Mouse (Mus musculus) mouse trophoblast stem cell (cell line): ENCODE data around the gene Dnah1.

Experiments
- in situ Hi-C, 2 experiments: fragments of 300-500 bp; cut with MseI, MboI; formaldehyde crosslinking; loops; 2 replicates in 1 of 2; 3 replicates in 1 of 2; pipeline ENCODE4 v1.15.1; 2025

The Dnah1 gene

GRCm38 (mm10) chr14:31323849-31324792 lies at the start of gene Dnah1:
Gene Dnah1 (minus strand): TSS chr14:31323896.
- in situ Hi-C loops, result no loop called here

- in situ Hi-C loops, result loop anchor here in 1 of 2 experiments (5.0 kb wide), 1 partner anchor 103 kb away; no protein-coding TSS in a partner anchor
These were observed 45.7 kb upstream of the Dnah1 start for GRCm38 (mm10) chr14:31369377-31369776.

- in situ Hi-C loops, result loop anchor here in 1 of 2 experiments (5.0 kb wide), 1 partner anchor 104 kb away; no protein-coding TSS in a partner anchor
These were observed 44.3 kb upstream of the Dnah1 start for GRCm38 (mm10) chr14:31367951-31368350.

DNA sequence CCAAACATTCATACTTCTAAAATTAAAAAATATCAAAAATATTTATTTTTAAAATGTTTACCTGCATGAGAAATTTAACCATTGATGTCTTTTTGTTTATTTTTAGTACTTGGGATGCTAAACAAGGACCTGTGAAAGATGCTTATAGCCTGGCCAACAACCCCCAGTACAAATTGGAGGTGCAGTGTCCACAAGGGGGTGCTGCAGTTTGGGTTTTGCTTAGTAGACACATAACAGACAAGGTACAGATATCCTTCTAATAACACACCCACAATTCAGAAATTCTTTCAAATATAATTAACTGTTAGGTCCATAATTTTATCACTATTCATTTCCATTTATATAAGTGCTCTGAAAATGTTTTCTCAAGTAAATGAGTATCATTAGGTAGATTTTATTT lies 41.7 kb upstream of the Dnah1 start:
- in situ Hi-C loops, result loop anchor here in 1 of 2 experiments (5.0 kb wide), 1 partner anchor 107 kb away; no protein-coding TSS in a partner anchor

DNA sequence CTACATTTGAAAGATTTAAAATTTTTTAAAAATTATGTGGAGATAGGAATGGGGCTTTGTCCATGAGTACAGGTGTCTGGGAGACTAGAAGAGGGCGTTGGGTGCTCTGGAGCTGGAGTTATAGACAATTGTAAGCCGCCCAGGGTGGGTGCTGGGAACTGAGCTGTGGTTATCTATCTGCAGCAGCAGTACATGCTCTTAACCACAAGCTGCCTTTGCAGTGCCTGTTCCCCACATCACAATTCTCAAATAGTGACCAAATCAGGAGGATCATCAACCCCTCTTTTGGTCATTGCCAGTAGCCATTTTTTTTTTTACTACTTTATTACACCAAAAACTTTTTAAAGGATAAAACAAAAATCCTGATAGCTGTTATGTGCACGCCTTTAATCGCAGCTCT lies 40.9 kb upstream of the Dnah1 start:
- in situ Hi-C loops, result no loop called here

GRCm38 (mm10) chr14:31362236-31362635 lies 38.5 kb upstream of the Dnah1 start:
- in situ Hi-C loops, result no loop called here

DNA sequence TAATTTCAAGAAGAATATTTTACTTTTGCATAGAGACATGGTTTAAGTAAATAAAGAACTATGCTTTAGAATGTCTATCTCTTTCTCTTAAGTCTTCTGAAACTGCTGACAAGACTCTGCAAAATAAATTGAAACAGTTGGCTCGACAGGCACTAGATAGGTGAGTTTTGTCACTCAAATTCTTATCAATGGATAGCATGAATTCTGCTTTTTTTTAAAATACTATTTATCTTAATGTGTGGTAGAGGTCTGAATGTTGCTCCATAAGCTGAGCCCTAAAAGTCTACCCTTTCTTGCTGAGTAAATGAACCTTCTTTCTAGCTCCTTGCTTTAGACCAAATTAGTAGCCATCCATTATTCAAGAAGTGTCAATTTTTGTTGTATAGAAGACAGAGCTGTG lies 21.7 kb upstream of the Dnah1 start:
- in situ Hi-C loops, result no loop called here

GRCm38 (mm10) chr14:31343241-31343640 lies 19.5 kb upstream of the Dnah1 start:
- in situ Hi-C loops, result no loop called here

DNA sequence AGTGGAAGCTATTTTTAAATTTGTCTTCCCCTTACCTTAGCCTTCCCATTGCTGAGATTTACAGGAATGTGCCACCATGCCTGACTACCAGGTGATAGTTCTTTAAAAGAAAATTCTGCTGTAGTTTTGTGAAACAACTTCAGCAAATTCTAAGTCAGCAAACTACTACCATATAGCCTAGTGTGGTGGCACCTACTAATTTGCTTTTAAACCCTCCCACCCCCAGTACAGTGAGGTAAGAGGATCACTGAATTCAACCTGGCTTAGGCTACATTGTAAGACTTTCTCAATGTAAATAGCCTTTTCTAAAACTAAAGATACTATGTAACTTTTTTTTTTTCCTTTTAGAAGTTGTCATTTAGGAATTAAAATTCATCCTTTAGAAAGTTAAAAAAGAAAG lies 14.3 kb upstream of the Dnah1 start:
- in situ Hi-C loops, result no loop called here

DNA sequence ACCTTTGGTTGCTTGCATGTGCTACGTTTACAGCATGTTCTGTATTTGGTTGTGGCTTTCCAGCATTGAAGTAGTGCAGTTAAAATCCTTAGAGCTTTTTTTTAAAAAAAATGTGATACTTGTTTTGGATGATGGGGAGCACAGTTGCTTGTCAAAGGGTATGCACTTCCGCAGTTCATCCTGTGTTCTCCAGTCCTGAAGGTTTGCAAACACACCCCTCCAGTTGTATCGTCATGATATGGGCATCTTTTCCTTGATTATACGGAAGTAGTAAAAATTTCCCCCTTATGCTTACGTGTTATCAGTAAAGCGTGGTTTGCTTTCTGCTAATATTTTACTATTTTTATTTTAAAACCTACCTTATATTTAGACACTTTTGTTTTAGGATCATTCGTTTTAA lies 13.7 kb upstream of the Dnah1 start:
- in situ Hi-C loops, result no loop called here

- in situ Hi-C loops, result no loop called here
These were observed 12.9 kb upstream of the Dnah1 start, which contains the start of gene Capn7 for GRCm38 (mm10) chr14:31336369-31337155. Gene Capn7 (plus strand): TSS chr14:31336638.

- in situ Hi-C loops, result no loop called here
These were observed 12.1 kb upstream of the Dnah1 start for GRCm38 (mm10) chr14:31335765-31336164.

- in situ Hi-C loops, result no loop called here
These were observed 7.3 kb upstream of the Dnah1 start for GRCm38 (mm10) chr14:31330957-31331356.

DNA sequence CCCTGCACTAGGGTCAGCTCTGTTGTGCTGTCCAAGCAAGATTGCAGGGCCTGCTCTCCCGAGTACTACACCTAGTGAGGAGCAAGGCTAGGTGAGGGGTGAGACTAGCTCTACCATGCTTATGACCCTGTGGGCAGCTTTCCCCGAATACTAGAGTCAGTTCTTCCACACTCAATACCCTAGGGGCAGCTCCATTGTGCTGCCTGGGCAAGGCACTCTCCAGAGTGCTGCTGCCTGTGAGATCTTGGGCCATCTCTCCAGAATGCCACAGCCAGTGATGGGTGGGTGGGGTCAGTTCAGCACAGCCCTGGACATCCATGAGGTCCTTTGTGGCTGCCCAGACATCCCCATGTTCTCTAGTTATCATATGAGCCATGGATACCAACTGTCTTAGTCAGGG lies 6.0 kb upstream of the Dnah1 start:
- in situ Hi-C loops, result no loop called here

GRCm38 (mm10) chr14:31327681-31328080 lies 4.0 kb upstream of the Dnah1 start:
- in situ Hi-C loops, result no loop called here

DNA sequence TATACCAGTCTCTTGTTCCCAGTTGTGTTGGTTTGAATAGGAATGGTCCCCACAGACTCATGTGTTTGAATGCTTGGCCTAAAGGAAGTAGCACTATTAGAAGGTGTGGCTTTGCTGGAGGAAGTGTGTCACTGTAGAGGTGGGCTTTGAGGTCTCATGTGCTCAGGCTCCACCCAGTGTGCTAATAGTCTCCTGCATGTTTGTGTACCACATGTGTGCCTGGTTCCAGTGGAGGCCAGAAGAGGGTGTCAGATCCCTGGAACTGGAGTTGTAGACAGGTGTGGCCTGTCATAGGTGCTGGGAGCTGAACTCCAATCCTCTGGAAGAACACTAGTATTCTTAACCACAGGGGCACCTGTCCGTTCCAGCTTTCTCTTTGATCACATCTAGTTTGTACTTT lies 3.5 kb upstream of the Dnah1 start:
- in situ Hi-C loops, result no loop called here

DNA sequence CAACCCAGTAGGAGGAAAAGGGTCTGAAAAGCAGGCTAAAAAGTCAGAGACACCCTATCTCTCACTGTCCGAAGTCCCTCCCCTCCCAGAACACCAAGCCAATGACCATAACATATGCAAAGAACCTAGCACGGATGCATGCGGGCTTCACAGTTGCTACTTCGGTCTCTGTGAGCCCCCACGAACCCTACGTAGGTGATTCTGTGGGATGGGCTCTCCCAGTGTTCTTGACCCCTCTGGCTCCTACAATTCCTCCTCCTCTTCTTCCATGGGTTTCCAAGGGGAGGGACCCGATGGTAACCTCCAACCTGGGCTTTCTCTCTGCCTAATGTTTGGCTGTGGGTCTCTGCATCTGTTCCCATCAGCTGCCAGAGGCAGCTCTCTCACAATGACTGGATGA lies 3.1 kb upstream of the Dnah1 start:
- in situ Hi-C loops, result no loop called here

GRCm38 (mm10) chr14:31325551-31325950 lies 1.9 kb upstream of the Dnah1 start:
- in situ Hi-C loops, result no loop called here

DNA sequence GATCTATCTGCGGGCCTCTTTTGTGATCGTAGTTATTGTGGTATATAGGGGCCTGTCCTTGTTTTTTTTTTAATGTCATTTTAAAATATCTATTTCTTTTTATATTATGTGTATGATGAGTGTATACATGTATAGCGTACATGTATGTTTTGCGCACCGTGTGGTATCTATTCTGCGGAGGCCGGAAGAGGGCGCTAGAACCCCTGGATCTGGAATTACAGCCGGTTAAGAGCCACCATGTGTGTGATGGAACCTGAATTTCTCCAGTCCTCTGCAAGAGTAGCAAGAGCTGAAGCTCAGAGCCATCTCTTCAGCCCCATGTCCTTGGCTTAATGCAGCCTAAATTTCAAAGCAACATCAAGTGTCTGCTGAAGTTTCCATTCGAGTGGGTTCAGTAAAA lies 1.2 kb upstream of the Dnah1 start:
- in situ Hi-C loops, result no loop called here

DNA sequence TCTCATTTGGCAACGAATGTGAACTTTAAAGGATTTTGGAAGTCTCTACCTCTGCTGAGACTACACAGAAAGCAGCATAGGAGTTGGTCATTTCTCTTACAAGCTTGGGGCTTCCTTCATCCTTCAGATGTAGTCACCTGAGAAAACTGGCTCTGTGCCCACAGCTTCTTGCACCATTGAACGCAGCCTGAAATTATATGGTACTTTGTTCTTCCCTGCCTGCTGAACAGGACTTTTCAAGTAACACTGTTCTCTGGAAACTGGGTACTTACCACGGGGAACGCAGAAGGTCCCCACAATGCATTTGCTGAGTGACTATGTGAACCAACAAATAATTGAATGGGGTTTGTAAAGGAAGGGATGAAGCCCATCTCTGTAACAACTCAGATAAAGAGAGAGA lies 507 bp downstream of the Dnah1 start:
- in situ Hi-C loops, result no loop called here

DNA sequence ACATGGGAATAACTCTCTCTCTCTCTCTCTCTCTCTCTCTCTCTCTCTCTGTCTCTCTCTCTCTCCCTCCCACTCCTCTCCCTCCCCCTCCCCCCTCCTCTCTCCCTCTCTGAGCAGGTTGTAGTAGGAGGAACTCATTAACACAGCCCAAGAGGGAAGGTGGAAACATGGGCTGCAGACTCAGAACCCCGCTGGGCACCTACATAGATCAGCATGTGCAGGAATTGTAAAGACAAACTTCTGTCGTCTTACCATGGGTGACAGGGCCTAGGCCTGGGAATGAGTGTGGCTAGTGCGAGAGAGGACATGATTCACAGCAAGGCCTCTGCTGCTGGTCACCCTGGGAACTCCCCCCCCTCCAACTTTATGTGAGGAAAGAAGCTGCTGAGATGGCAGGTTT lies 1.5 kb downstream of the Dnah1 start:
- in situ Hi-C loops, result no loop called here

- in situ Hi-C loops, result no loop called here
These were observed 2.5 kb downstream of the Dnah1 start for GRCm38 (mm10) chr14:31321181-31321580.
